Mouse (Mus musculus) right cerebral cortex, postnatal 4 days (tissue): ENCODE measurements around the gene Hba-a2.
"Not testable (repeated sequence)": the region's sequence is repeated elsewhere in the genome, so short reads cannot be mapped to it uniquely, and the experiment has no call there.

ENCODE experiments used
- DNase-seq: peaks from one replicate; pipeline ENCODE4 v3.0.0-alpha.2; 2022

The Hba-a2 gene

DNA sequence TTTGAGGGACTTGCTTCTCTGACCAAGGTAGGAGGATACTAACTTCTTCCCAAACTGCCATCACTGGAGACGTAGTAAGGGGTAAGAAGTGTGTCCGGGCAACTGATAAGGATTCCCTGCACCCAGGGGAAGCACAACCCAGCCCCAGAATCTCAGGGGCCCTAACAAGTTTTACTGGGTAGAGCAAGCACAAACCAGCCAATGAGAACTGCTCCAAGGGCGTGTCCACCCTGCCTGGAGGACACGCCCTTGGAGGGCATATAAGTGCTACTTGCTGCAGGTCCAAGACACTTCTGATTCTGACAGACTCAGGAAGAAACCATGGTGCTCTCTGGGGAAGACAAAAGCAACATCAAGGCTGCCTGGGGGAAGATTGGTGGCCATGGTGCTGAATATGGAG, at the start of gene Hba-a2:
Hba-a2 (plus strand) TSS at position 287 of the 400 bp plus-strand sequence.
- not testable (repeated sequence) for DNase-seq

DNA sequence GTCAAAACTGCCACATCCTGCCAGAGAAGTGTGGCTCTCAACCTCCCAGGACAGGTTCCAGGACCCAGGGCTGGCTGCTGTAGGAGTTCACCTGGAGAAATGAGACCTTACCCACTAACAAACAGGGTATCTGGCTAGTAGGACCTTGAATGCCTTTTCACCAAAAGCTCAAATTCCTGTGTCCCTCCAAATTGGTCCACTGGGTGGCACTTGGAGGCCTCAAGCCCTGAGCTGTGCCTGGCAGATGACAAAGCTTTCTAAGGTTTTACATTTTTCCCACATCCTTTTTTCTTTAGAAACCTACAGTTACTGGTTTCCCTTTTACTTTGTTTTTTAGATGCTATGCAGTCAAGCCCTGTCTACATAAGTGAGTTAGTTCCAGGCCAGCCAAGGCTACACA, 49.2 kb upstream of the Hba-a2 start:
- no peak for DNase-seq

GRCm38 (mm10) chr11:32248350-32248749, 47.9 kb upstream of the Hba-a2 start:
- no peak for DNase-seq

DNA sequence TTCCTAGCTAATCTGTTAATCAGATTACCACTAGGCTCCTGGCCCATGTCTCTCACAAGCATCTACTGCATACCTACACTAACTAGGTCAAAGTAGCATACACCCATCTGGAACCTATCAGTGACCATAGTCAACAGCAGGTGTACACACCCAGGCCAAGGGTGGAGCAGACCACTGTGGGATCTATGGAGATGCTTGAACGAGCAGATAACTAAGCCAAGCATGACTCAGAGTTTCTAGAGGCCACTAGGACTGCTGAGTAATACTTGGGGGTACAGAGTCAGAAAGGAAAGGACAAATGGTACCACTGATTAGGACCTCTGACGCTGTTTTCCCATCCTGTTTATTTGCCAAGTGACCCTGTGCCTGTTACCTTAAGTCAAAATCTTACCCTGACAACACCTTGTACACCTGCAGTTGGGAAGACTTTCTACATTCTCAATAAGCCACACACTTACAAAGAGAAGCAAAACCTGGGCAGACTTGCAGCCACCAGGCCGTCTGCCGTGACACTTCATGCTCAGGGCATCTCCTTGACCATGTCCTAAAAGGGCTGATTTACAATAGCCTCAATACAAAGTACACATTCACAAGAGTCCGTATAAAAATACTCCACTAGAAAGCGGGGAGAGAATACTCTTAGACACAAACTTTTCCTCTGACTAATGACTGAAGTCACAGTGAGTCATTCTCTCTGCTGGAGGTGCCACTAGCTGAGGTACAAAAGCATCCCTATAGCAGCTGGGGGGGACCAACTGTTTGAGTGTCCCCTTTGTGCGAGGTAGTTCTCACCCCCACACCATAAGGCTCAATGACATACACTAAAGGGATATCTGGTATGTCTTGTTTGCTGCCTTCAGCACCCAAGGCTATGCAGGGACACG, 45.2 kb upstream of the Hba-a2 start:
- no peak for DNase-seq

- no peak for DNase-seq
Observed at GRCm38 (mm10) chr11:32253121-32253520, 43.2 kb upstream of the Hba-a2 start.

GRCm38 (mm10) chr11:32256146-32256545, 40.1 kb upstream of the Hba-a2 start:
- no peak for DNase-seq

DNA sequence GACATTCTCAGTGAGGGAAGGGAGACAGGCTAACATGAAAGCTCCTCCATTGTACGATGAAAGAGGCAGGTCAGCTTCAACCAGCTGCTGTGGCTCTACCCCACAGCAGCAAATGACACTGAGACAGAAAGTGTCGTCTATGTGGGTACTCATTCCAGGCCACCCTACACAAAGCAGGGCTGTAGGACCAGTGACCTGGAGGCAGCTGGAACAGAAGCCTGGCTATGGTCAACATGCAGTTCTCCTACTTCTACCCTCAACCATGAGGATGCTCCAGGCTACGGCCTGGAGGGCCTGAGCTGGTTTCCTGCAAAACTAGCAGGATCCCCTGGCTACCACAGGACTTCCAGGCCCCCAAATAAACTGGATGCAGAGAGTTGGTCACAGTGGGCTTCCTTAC, 39.7 kb upstream of the Hba-a2 start:
- DNase-seq, result no peak

DNA sequence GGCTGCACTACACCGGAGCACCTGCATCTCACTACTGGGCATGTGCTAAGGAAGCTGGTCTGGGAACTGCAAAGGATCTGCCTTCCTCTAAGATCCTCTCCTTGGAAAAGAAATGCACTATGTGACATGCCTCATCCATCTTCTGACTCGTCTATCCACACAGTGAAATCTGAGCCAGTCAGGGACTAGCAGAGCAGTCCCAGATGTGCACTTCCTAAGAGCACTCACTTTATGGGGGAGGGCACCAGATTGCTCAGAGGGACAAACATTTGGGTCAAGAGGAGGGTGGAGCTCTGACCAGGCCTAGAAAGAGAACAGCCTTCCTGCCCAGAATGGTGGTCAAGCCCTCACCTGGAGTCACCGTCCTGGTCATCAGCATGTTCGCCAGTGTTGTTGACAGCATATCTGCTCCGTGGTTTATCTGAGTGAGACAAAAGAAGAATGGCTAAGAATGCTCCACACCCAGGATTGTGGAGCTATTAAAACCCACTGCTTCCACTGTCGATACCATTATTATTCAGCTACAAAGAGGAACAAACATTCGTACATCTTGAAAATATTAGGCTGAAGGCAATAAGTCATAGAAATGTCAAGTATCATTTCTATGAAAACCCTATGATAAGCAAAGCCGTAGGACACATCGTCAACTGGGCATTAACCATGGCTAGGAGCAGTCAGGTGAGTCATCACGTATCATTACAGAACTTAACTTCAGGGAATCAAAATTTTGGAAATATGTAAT, 33.4 kb upstream of the Hba-a2 start:
- no peak for DNase-seq

- no peak for DNase-seq
Observed at GRCm38 (mm10) chr11:32265117-32265738, 31.1 kb upstream of the Hba-a2 start.

DNA sequence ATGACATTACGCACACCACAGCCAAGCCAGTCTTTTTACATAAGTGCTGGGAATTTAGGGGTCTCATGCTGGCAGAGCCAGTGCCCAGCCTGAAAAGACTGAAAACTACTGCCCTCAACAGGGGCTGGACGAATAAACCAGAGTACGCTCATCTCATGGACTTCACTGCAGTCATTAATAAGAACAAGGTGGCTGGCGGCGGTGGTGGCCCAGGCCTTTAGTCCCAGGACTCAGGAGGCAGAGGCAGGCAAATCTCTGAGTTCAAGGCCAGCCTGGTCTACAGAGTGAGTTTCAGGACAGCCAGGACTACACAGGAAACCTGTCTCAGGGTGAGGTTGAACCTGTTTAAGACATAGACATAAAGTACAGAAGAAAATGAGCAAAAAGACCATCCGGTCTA, 30.1 kb upstream of the Hba-a2 start:
- no peak for DNase-seq

GRCm38 (mm10) chr11:32266776-32267175, 29.5 kb upstream of the Hba-a2 start:
- no peak for DNase-seq

GRCm38 (mm10) chr11:32267188-32267884, 29.0 kb upstream of the Hba-a2 start, which contains the start of gene Nprl3:
TSS of gene Nprl3 (minus strand) at chr11:32267707.
- DNase-seq, result peak; percentile 95

DNA sequence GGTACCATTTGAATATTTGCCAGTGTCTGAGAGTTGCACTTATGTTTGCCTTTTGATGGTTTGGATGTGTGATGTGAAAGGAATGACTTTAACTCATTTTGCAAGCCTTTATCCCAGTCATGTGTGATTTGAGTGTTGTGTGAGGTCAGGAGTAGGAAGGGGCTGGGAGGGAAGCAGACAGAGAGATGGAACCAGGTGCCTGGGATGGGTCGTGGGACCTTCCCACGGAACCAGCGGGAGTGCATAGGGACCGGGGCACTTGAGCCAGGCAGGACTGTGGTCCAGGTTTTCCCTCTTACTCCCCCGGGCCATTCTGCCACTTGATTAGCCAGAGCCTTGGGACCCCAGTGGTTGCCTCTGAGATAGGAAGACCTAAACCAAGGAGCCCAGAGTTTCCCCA, 28.3 kb upstream of the Hba-a2 start:
- DNase-seq, result no peak

- no peak for DNase-seq
Observed at GRCm38 (mm10) chr11:32268952-32269351, 27.3 kb upstream of the Hba-a2 start.

GRCm38 (mm10) chr11:32271178-32271577, 25.1 kb upstream of the Hba-a2 start:
- no peak for DNase-seq

DNA sequence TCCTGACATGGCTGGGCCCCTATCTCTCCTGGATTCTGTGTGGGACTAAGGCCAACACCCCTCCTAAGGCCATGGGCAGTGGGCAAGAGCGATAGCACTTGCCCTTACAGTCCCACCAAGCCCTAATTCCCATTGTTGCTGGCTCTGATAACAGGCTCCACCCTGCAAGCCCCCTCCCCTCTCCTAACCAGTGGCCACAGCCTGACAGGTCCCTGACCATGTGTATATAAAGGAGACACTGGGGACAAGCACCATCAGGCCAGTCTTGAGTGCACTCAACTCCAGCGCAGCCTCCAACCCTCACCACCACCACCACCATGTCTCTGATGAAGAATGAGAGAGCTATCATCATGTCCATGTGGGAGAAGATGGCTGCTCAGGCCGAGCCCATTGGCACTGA, 19.9 kb upstream of the Hba-a2 start, which contains the start of gene Hba-x:
Hba-x (plus strand) TSS at position 54 of the 400 bp plus-strand sequence.
- no peak for DNase-seq

DNA sequence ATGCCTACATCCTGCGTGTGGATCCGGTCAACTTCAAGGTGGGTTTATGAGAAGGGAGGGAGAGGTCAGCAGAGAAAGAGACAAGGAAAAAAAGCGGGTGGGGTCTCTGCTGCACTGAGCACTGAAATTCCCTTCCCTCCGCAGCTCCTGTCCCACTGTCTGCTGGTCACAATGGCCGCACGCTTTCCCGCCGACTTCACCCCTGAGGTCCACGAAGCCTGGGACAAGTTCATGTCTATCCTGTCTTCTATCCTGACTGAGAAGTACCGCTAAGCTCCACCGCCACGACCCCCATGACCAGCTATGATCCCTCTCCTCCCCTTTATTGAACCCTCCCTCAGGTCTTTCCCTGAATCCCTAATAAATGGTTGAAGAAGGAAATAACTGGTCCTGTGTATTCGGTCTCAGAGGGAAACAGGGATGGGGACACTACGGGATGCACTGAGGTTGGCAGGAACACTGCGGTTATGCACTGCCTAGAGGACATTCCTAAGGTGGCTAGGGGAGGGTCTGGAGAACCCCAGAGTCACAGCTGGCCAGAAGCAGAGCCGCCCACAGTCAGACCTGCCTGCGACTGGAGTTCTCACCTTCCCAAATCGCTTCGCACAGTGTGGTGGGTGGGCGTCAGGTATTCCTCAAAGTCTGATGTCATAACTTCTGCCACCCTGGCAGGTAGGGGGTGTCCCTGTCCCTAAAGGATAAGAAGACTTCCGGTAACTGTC, 18.4 kb upstream of the Hba-a2 start:
- no peak for DNase-seq

- DNase-seq, result no peak
Observed at GRCm38 (mm10) chr11:32278458-32278957, 17.8 kb upstream of the Hba-a2 start.

GRCm38 (mm10) chr11:32280646-32281045, 15.6 kb upstream of the Hba-a2 start:
- DNase-seq, result no peak

- no peak for DNase-seq
Observed at GRCm38 (mm10) chr11:32281416-32282144, 14.7 kb upstream of the Hba-a2 start.
